In genomic region chr16:35726601-35727000, GRCm38 (mm10) we compare ENCODE assay signal across 22 mouse cellular contexts. TPM values are rescaled to one million over a fixed set of nuclear protein-coding genes. Genes with fewer than 3 reads are reported as not detected.
DNase-seq lines count a peak whose midpoint lies in the region; ATAC-seq and TF ChIP-seq lines count a peak whose summit lies in the region.
"Had no signal": no experiment of that assay in that cellular context is flagged by ENCODE, and none has a peak within 500 bp of the region (broad histone marks: within the 10 kb centered on the region; RNA-seq: fewer than 3 reads in every experiment).

No protein-coding gene starts in this region.

- H3K36me3 ChIP-seq in heart, adult 2 months (ENCODE audit: control insufficient read depth, insufficient read depth, low read length): no peaks in the 10 kb centered on the region
- H3K36me3 ChIP-seq: forebrain, embryonic 15.5 days had no signal

- no peak overlapping the region for H3K27ac ChIP-seq in heart, adult 2 months
- no peak overlapping the region for H3K27ac ChIP-seq in left cerebral cortex, adult 2 months
- H3K27ac ChIP-seq: embryonic facial prominence, embryonic 10.5 days; embryonic facial prominence, embryonic 12.5 days; forebrain, embryonic 13.5 days; forebrain, embryonic 15.5 days had no signal

- WGBS in heart, adult 2 months: 87% methylated on average over 2 of the region's 2 CpGs

- ATAC-seq in Patski: no peak
- ATAC-seq: CD4-positive, CD25-positive, alpha-beta regulatory T cell, adult 4 months; forebrain, embryonic 13.5 days; forebrain, embryonic 15.5 days; forebrain, postnatal 0 days had no signal

- TF ChIP-seq EP300 in heart, adult 2 months (IDR thresholded peaks at IDR 0.05; ENCODE audit: insufficient read depth, low read depth, low read length): no peak

- POLR2A ChIA-PET in Patski (lab: Charles Lee): no interaction called here

- in situ Hi-C loops in Patski (cut with MboI; ENCODE audit: low pct_unique_long_range_greater_than_20kb): no loop called here

- peak; percentile 27 for TF ChIP-seq CTCF in heart, adult 2 months (IDR thresholded peaks at IDR 0.05)
- peak; percentile 24 for TF ChIP-seq CTCF in left cerebral cortex, adult 2 months (IDR thresholded peaks at IDR 0.05)
- peak; percentile 61 for TF ChIP-seq CTCF in Patski (IDR thresholded peaks at IDR 0.05)

- intact Hi-C loops in heart, adult 2 months (cut with DNase I): loop anchor here (10.0 kb wide), 1 partner anchor 402 kb away; no protein-coding TSS in a partner anchor
- intact Hi-C loops in heart, postnatal 14 days (cut with DNase I): no loop called here
- intact Hi-C loops in left cerebral cortex, adult 2 months (cut with DNase I): no loop called here
- intact Hi-C loops in left cerebral cortex, postnatal 25 days (cut with DNase I): loop anchor here (10.0 kb wide), 1 partner anchor 402 kb away; no protein-coding TSS in a partner anchor

- no peak overlapping the region for H3K4me3 ChIP-seq in heart, adult 2 months
- no peak overlapping the region for H3K4me3 ChIP-seq in left cerebral cortex, adult 2 months
- H3K4me3 ChIP-seq: embryonic facial prominence, embryonic 10.5 days; embryonic facial prominence, embryonic 12.5 days; forebrain, embryonic 13.5 days; forebrain, embryonic 15.5 days had no signal

- no peaks in the 10 kb centered on the region for H3K27me3 ChIP-seq in heart, adult 2 months (ENCODE audit: control insufficient read depth, insufficient read depth, low read length)
- no peaks in the 10 kb centered on the region for H3K27me3 ChIP-seq in Patski
- H3K27me3 ChIP-seq: CH12.LX; embryonic facial prominence, embryonic 12.5 days; forebrain, embryonic 13.5 days; forebrain, embryonic 15.5 days had no signal

- H3K4me1 ChIP-seq in heart, adult 2 months (ENCODE audit: control insufficient read depth, insufficient read depth, low read length): no peaks in the 10 kb centered on the region
- H3K4me1 ChIP-seq: embryonic facial prominence, embryonic 10.5 days; embryonic facial prominence, embryonic 12.5 days; forebrain, embryonic 15.5 days had no signal

- TF ChIP-seq POLR2A in heart, adult 2 months (IDR thresholded peaks at IDR 0.05; ENCODE audit: insufficient read depth, low read depth, low read length): no peak

- no peaks in the 10 kb centered on the region for H3K79me2 ChIP-seq in heart, adult 2 months (replicated peaks; ENCODE audit: control insufficient read depth, insufficient read depth, low read length)

- CTCF ChIA-PET in Patski (lab: Charles Lee): interaction anchor here (0.7 to 2.0 kb wide), 6 partner anchors 9 to 186 kb away, joined by 3 to 16 read pairs (median 4); partner anchors contain the start of gene Sema5b

- no peak for DNase-seq in heart, adult 2 months
- no peak for DNase-seq in heart, postnatal 14 days
- no peak for DNase-seq in left cerebral cortex, adult 2 months (ENCODE audit: extremely low spot score in 1 of 2, low spot score in 2 of 2)
- no peak for DNase-seq in left cerebral cortex, postnatal 25 days (ENCODE audit: low spot score in 2 of 2)
- DNase-seq in Patski (ENCODE audit: low read depth, low spot score): no peak
- no peak for DNase-seq in lung, postnatal 36 days
- DNase-seq: adrenal gland, adult 2 months; adrenal gland, postnatal 10 days; adrenal gland, postnatal 25 days; B cell, adult 2 months; cerebellum, adult 11 months; cerebellum, adult 2 months; cerebellum, adult 9-10 months; cerebellum, postnatal 10 days; cerebellum, postnatal 25 days; forebrain, postnatal 0 days had no signal

- H3K9ac ChIP-seq in heart, adult 2 months (ENCODE audit: low read depth, low read length): no peak overlapping the region
- H3K9ac ChIP-seq: embryonic facial prominence, embryonic 12.5 days; forebrain, embryonic 13.5 days; forebrain, embryonic 15.5 days; forebrain, postnatal 0 days had no signal

RNA-seq across cellular contexts. Expression of gene Dirc2, which starts 42.6 kb away (rescaled TPM):
- 10 to 100 TPM; 49.9 to 61.9 TPM for total RNA-seq in heart, adult 2 months (2021)
- polyA plus RNA-seq in heart, adult 2 months (2012; rRNA removed): 43.2 and 67.5 TPM in 2 replicates
- total RNA-seq in heart, postnatal 14 days (2021): 10 to 100 TPM; 56.2 to 61.5 TPM
- total RNA-seq in left cerebral cortex, adult 2 months (2021): 10 to 100 TPM; 61.3 to 67.1 TPM
- total RNA-seq in left cerebral cortex, postnatal 25 days (2021): 10 to 100 TPM; 67.7 to 72.7 TPM
- 48.9 TPM for polyA plus RNA-seq in Patski (2021)

RNA-seq across cellular contexts. Expression of gene Hspbap1, which starts 43.6 kb away (rescaled TPM):
- total RNA-seq in heart, adult 2 months (2021): 1 to 10 TPM; 2.5 to 2.6 TPM
- 2.1 and 3.1 TPM in 2 replicates for polyA plus RNA-seq in heart, adult 2 months (2012; rRNA removed)
- total RNA-seq in heart, postnatal 14 days (2021): 1 to 10 TPM; 2.9 to 3.0 TPM
- 1 to 10 TPM; 6.7 to 7.6 TPM for total RNA-seq in left cerebral cortex, adult 2 months (2021)
- 1 to 10 TPM; 6.0 to 6.1 TPM for total RNA-seq in left cerebral cortex, postnatal 25 days (2021)
- polyA plus RNA-seq in Patski (2021): 14.2 TPM

Comparison
In these comparisons a context has a peak if more than half of its experiments do, and no peak if none do; other contexts are left out.
1. intact Hi-C loops: an anchor here in heart, adult 2 months (10.0 kb wide) and left cerebral cortex, postnatal 25 days (10.0 kb wide); none called in heart, postnatal 14 days and left cerebral cortex, adult 2 months.